Mouse (Mus musculus): ENCODE results near the gene Olfr641.

- TF ChIP-seq POLR2A (IDR thresholded peaks at IDR 0.05; ENCODE audit: borderline replicate concordance, control insufficient read depth, low read depth, low read length): no peak
- TF ChIP-seq CTCF (IDR thresholded peaks at IDR 0.05; ENCODE audit: control insufficient read depth, insufficient read depth, low read length): no peak
Measured at GRCm38 (mm10) chr7:103998446-103998845, 36.8 kb upstream of the Olfr641 start, which contains the start of gene Olfr638.
